Mouse (Mus musculus): Measurements from ENCODE around the gene Rgl2. TPM values are rescaled to one million over a fixed set of nuclear protein-coding genes. Genes with fewer than 3 reads are reported as not detected.
A peak's percentile ranks its signal among the peaks of the same experiment; 100 is the strongest.

Gene Rgl2
- polyA plus RNA-seq, 1 experiment from 2014 or later: 39.0 TPM

DNA sequence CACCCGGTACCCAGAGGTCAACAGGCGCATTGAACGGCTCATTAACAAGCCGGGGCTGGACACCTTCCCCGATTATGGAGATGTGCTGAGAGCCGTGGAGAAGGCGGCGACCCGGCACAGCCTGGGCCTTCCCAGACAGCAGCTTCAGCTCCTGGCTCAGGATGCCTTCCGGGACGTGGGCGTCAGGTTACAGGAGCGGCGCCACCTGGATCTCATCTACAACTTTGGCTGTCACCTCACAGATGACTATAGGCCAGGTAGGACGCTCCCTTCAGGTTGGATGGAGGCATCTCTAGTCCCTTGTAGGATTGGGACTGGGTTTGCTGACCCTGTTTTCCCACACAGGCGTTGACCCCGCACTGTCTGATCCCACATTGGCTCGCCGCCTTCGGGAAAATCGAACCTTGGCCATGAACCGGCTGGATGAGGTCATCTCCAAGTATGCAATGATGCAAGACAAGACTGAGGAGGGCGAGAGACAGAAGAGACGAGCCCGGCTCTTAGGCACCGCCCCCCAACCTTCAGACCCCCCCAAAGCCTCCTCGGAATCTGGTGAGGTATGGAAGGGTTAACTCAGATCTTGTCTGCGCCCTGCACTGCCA lies 17.4 kb upstream of the Rgl2 start:
- Histone ChIP-seq H3K9ac (replicated peaks; ENCODE audit: low read depth) (no peak overlapping the region), H3K4me3 (ENCODE audit: low read depth, low read length) (no peak overlapping the region)
- WGBS: 88% methylated on average over 28 of the region's 28 CpGs

GRCm38 (mm10) chr17:33913264-33913663 lies 16.1 kb upstream of the Rgl2 start:
- 86% methylated on average over 10 of the region's 10 CpGs for WGBS
- no peak for ATAC-seq
- no peak overlapping the region for H3K4me2 ChIP-seq (replicated peaks; ENCODE audit: low read depth, low read length)
- no peak for DNase-seq (ENCODE audit: low spot score)
- no peak overlapping the region for H3K9ac ChIP-seq (replicated peaks; ENCODE audit: low read depth)
- H3K4me1 ChIP-seq (ENCODE audit: insufficient read depth, low read depth, low read length): peaks cover 9% of the 10 kb centered on the region
- H3K36me3 ChIP-seq (ENCODE audit: insufficient read depth, low read length): peaks cover 26% of the 10 kb centered on the region; the same call in 1 of the 2 replicates
- H3K9me3 ChIP-seq (ENCODE audit: low read length): no peaks in the 10 kb centered on the region
- no peak for TF ChIP-seq CTCF (IDR thresholded peaks at IDR 0.05)
- no peak for TF ChIP-seq EP300 (IDR thresholded peaks at IDR 0.05)
- no peaks in the 10 kb centered on the region for H3K27me3 ChIP-seq (replicated peaks; ENCODE audit: insufficient read depth, low read length)
- no peak overlapping the region for H3K4me3 ChIP-seq (ENCODE audit: low read depth, low read length)
- no peak overlapping the region for H3K27ac ChIP-seq (ENCODE audit: low read length)

More for the DNA sequence above, 17.4 kb upstream of the Rgl2 start:
- H3K4me2 ChIP-seq (replicated peaks; ENCODE audit: low read depth, low read length): no peak overlapping the region
- no peak for DNase-seq (ENCODE audit: low spot score)
- peaks cover 26% of the 10 kb centered on the region; the same call in 1 of the 2 replicates for H3K36me3 ChIP-seq (ENCODE audit: insufficient read depth, low read length)
- H3K27ac ChIP-seq (ENCODE audit: low read length): no peak overlapping the region
- no peak for TF ChIP-seq EP300 (IDR thresholded peaks at IDR 0.05)
- TF ChIP-seq CTCF (IDR thresholded peaks at IDR 0.05): no peak
- no peaks in the 10 kb centered on the region for H3K9me3 ChIP-seq (ENCODE audit: low read length)
- peaks cover 9% of the 10 kb centered on the region for H3K4me1 ChIP-seq (ENCODE audit: insufficient read depth, low read depth, low read length)
- ATAC-seq: no peak
- H3K27me3 ChIP-seq (replicated peaks; ENCODE audit: insufficient read depth, low read length): no peaks in the 10 kb centered on the region

- no peak for TF ChIP-seq CTCF (IDR thresholded peaks at IDR 0.05)
- TF ChIP-seq EP300 (IDR thresholded peaks at IDR 0.05): no peak
- H3K4me3 ChIP-seq (ENCODE audit: low read depth, low read length): no peak overlapping the region
- WGBS: 95% methylated on average over 8 of the region's 8 CpGs
- H3K27me3 ChIP-seq (replicated peaks; ENCODE audit: insufficient read depth, low read length): no peaks in the 10 kb centered on the region
- H3K9me3 ChIP-seq (ENCODE audit: low read length): no peaks in the 10 kb centered on the region
- ATAC-seq (no peak), DNase-seq (ENCODE audit: low spot score) (no peak)
- H3K9ac ChIP-seq (replicated peaks; ENCODE audit: low read depth): no peak overlapping the region
- H3K27ac ChIP-seq (ENCODE audit: low read length): no peak overlapping the region
- peaks cover 26% of the 10 kb centered on the region; the same call in 1 of the 2 replicates for H3K36me3 ChIP-seq (ENCODE audit: insufficient read depth, low read length)
- no peak overlapping the region for H3K4me2 ChIP-seq (replicated peaks; ENCODE audit: low read depth, low read length)
- peaks cover 9% of the 10 kb centered on the region for H3K4me1 ChIP-seq (ENCODE audit: insufficient read depth, low read depth, low read length)
These were observed 15.4 kb upstream of the Rgl2 start for GRCm38 (mm10) chr17:33913905-33914304.

DNA sequence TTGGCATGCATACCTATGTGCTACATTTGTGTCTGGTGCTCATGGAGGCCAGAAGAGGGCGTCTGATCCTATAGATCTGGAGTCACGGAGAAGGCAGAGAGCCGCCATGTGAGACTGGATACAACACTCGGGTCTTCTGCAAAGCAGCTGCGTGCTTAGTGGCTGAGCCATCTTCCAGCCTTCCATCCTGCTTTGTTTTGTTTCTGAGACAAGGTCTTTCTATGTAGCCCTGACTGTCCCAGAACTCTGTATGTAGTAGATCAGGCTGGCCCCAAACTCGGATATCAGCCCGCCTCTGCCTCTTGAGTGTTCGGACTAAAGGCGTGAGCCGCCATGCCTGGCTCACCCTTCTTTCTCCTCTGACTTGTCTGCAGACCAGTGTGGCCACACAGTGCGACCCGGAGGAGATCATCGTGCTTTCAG lies 14.4 kb upstream of the Rgl2 start:
- WGBS: 75% methylated on average over 13 of the region's 13 CpGs
- Histone ChIP-seq H3K4me3 (ENCODE audit: low read depth, low read length) (0 out of 2 replicates have a peak overlapping the region, but pooled peaks have one; percentile 63), H3K36me3 (ENCODE audit: insufficient read depth, low read length) (peaks cover 26% of the 10 kb centered on the region; the same call in 1 of the 2 replicates), H3K4me2 (replicated peaks; ENCODE audit: low read depth, low read length) (no peak overlapping the region), H3K27ac (ENCODE audit: low read length) (peak overlapping the region; percentile 81), H3K9me3 (ENCODE audit: low read length) (no peaks in the 10 kb centered on the region), H3K4me1 (ENCODE audit: insufficient read depth, low read depth, low read length) (peaks cover 9% of the 10 kb centered on the region), H3K9ac (replicated peaks; ENCODE audit: low read depth) (no peak overlapping the region), H3K27me3 (replicated peaks; ENCODE audit: insufficient read depth, low read length) (no peaks in the 10 kb centered on the region)
- DNase-seq (ENCODE audit: low spot score) (no peak), ATAC-seq (no peak)
- TF ChIP-seq CTCF (IDR thresholded peaks at IDR 0.05): peak; percentile 40; the same call in 1 of the 2 replicates
- TF ChIP-seq EP300 (IDR thresholded peaks at IDR 0.05): no peak

DNA sequence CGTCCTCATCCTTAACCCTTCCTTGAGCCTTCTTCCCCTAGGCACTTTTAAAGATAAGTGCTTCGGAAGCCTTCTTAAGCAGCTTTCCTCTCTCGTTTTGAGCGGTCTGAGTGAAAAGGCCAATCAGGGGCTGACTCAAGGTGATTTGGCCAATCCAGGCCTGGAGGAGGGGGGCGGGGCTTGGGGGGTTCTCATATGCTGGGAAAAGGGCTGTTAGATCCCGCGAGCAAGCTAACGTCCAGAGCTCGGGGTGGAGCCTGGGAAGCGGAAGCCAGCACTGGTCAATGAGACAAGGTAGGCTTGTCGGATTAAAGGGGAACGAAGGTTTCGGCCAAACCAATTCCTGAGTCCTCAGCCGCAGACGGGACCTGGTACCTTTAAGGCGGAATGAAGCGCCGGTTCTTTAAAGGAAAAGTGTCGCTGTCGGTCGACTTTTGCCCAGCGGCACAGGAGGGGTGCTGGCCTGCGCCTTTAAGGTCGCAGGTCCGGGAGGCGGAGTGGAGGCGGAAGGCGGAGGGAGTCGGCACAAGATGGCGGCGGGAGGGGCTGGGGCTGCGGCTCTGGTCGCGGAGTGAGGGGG lies 13.6 kb upstream of the Rgl2 start, which contains the start of the genes Tapbp and Zbtb22:
Tapbp (plus strand) TSS at position 229 of the 580 bp plus-strand sequence.
Zbtb22 (plus strand) TSS at position 234 of the 580 bp plus-strand sequence.
- Histone ChIP-seq H3K36me3 (ENCODE audit: insufficient read depth, low read length) (peaks cover 26% of the 10 kb centered on the region; the same call in 1 of the 2 replicates), H3K4me3 (ENCODE audit: low read depth, low read length) (peak within 1 kb of the TSS; percentile 63), H3K4me1 (ENCODE audit: insufficient read depth, low read depth, low read length) (peaks cover 5% of the 10 kb centered on the region; the same call in 1 of the 2 replicates), H3K27ac (ENCODE audit: low read length) (peak within 1 kb of the TSS; percentile 81), H3K9me3 (ENCODE audit: low read length) (no peaks in the 10 kb centered on the region), H3K9ac (replicated peaks; ENCODE audit: low read depth) (peak within 1 kb of the TSS; percentile 44; the same call in 1 of the 2 replicates), H3K27me3 (replicated peaks; ENCODE audit: insufficient read depth, low read length) (no peaks in the 10 kb centered on the region), H3K4me2 (replicated peaks; ENCODE audit: low read depth, low read length) (peak within 1 kb of the TSS; percentile 65)
- WGBS: under 1% methylated on average over 32 of the region's 34 CpGs
- peak; percentile 75 for TF ChIP-seq EP300 (IDR thresholded peaks at IDR 0.05)
- no peak for TF ChIP-seq CTCF (IDR thresholded peaks at IDR 0.05)
- DNase-seq (ENCODE audit: low spot score) (peak; percentile 100), ATAC-seq (peak; percentile 91)

GRCm38 (mm10) chr17:33916294-33916693 lies 13.0 kb upstream of the Rgl2 start:
- ATAC-seq (no peak), DNase-seq (ENCODE audit: low spot score) (peak; percentile 56)
- Histone ChIP-seq H3K4me1 (ENCODE audit: insufficient read depth, low read depth, low read length) (peaks cover 9% of the 10 kb centered on the region; the same call in 1 of the 2 replicates), H3K4me2 (replicated peaks; ENCODE audit: low read depth, low read length) (peak overlapping the region; percentile 65), H3K36me3 (ENCODE audit: insufficient read depth, low read length) (peaks cover 26% of the 10 kb centered on the region; the same call in 1 of the 2 replicates), H3K4me3 (ENCODE audit: low read depth, low read length) (peak overlapping the region; percentile 63), H3K27me3 (replicated peaks; ENCODE audit: insufficient read depth, low read length) (no peaks in the 10 kb centered on the region), H3K27ac (ENCODE audit: low read length) (peak overlapping the region; percentile 81), H3K9ac (replicated peaks; ENCODE audit: low read depth) (peak overlapping the region; percentile 44; the same call in 1 of the 2 replicates), H3K9me3 (ENCODE audit: low read length) (no peaks in the 10 kb centered on the region)
- TF ChIP-seq EP300 (IDR thresholded peaks at IDR 0.05) (no peak), CTCF (IDR thresholded peaks at IDR 0.05) (no peak)
- WGBS: 2% methylated on average over 12 of the region's 20 CpGs
